Mouse (Mus musculus) retina, embryonic 14.5 days (tissue): ENCODE results near the gene Prss12.

ENCODE experiments used
- DNase-seq: peaks from one replicate; pipeline ENCODE4 v3.0.0-alpha.2; 2015; ENCODE audit warnings: low spot score

Prss12 gene

GRCm38 (mm10) chr3:123537279-123537678 lies 90.6 kb downstream of the Prss12 start:
- no peak for DNase-seq

- DNase-seq: no peak
Observed at GRCm38 (mm10) chr3:123543585-123544304, 97.0 kb downstream of the Prss12 start.

DNA sequence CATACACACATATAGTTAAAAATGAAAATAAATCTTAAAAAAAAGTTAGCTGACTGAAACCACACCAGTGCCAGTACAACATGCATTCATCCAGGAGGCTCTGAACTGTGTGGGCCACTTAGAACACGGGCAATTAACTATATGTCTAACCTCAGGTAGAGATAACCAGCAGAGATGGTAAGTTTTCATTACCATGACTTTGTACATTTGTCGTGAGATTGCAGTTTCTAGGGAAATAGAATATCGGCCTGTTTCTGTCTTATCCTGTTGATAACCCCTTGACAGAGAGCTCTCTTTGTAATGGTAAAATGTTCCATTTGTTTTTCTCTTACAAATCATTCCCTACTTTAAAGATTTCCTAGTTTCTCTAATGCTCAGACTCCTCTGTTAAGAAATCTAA lies 103.8 kb downstream of the Prss12 start:
- DNase-seq: no peak

- no peak for DNase-seq
Observed at GRCm38 (mm10) chr3:123553872-123554271, 107.2 kb downstream of the Prss12 start.

- DNase-seq: no peak
Observed at GRCm38 (mm10) chr3:123555254-123555865, 108.6 kb downstream of the Prss12 start.
